Mouse (Mus musculus) gastrocnemius, adult 2 months (tissue): Measurements from ENCODE around the gene Kmt2c. TPM values are rescaled to one million over a fixed set of nuclear protein-coding genes. Genes with fewer than 3 reads are reported as not detected.

ENCODE experiments used
- DNase-seq: peaks from one replicate; pipeline ENCODE4 v3.0.0; 2022
- H3K27ac ChIP-seq: fragments of 200-600 bp; 2 replicates; pipeline ENCODE4 v1.8.1; 2022; ENCODE audit warnings: mild to moderate bottlenecking
- H3K4me3 ChIP-seq: fragments of 200-600 bp; 2 replicates; pipeline ENCODE4 v1.8.1; 2022; ENCODE audit warnings: mild to moderate bottlenecking, moderate library complexity
- CTCF ChIP-seq: fragments of 200-600 bp; IDR thresholded peaks from 2 replicates; pipeline ENCODE4 v1.8.1; 2022; ENCODE audit warnings: antibody characterized with exemption, mild to moderate bottlenecking, moderate library complexity
- intact Hi-C: fragments of 180-260 bp; cut with DNase I; formaldehyde crosslinking; loops from one replicate; pipeline ENCODE4 v1.15.1; 2025
- total RNA-seq, 2 experiments: library from RNA; stranded (reverse); gene quantifications; 2 replicates each; pipeline ENCODE4 v1.2.3; 2021

The Kmt2c gene
- total RNA-seq, 2 experiments from 2014 or later: 41.6 to 42.3 TPM

DNA sequence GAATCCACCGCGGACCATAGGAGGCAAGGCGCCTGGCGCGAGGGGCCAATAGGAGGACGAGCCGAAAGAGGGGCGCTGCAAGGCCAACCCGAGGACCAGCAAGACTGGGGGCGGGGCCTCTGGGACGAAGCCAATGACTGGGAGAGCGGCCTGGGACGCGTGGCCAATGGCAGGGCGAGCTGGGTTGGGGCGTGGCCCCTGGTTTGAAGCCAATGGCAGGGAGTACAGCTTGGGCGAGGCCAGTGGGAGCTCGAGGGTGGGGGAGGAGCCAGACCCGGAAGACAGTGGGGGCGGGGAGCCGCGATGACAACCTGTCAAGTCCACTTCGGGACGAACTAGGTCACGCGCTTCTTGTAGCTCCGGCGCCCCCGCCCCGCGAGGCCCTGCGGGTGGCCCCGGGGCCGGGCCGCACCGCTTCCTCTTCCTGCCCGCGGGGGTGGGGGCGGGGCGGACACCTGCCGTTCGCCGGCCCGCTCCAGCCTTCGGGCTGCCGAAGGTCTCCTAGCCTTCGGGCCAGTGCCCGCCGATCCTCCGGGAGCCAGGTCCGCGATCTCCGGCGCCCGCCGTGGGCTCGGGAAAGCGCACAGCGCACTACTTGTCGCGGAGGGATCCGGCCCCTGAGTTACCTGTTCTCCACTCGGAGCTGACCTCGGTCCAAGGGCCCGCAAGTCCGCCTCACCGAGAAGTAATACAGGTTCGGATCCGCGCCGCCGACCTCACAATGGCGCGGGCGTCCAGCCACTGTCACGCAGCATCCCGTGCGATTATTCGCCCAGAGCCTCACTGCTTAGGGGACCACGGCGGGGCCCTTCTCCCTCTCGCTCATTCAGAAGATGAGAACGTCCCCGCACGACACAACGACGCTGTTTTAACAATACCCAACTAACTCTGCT lies 31.2 kb upstream of the Kmt2c start:
- peak; percentile 18 for TF ChIP-seq CTCF
- DNase-seq: peak; percentile 100
- peak overlapping the region; percentile 99 for H3K27ac ChIP-seq
- intact Hi-C loops: loop anchor here (1.0 kb wide), 1 partner anchor 30 kb away; no protein-coding TSS in a partner anchor
- H3K4me3 ChIP-seq: peak overlapping the region; percentile 84

DNA sequence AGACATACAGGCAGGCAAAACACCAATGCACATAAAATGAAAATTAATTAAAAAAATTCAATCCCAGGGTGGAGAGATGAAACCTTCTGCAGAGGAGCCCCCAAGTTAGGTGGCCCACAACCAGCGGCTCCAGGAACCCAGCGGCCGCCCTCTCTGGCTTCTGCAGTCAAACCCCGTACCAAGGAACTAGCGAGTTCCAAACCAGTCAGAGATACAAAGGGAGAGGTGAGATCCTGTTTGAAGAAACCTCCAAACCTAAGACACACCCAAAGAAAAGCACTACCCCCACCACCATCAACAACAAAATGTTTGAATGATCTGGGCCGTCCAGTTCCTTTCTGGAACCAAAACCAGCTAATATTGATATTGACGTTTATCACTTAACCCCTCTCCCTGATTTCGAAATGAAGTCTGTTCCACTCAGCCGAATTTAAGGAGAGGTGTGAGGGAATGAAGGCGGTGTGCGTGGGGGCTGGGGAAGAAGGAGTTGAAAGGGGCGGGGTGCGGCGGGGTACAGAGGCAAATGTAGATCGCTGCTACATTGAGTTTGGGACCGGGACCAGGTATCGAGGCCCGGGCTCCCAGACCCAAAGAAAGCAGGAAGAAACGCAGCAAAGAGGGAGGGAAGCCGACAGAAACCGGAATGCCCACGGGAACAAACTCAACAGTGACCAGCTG lies 30.4 kb upstream of the Kmt2c start:
- no peak for TF ChIP-seq CTCF
- Histone ChIP-seq H3K4me3 (peak overlapping the region; percentile 84), H3K27ac (peak overlapping the region; percentile 99)
- intact Hi-C loops: loop anchor here (1.0 kb wide), 1 partner anchor 30 kb away; no protein-coding TSS in a partner anchor
- DNase-seq: no peak

DNA sequence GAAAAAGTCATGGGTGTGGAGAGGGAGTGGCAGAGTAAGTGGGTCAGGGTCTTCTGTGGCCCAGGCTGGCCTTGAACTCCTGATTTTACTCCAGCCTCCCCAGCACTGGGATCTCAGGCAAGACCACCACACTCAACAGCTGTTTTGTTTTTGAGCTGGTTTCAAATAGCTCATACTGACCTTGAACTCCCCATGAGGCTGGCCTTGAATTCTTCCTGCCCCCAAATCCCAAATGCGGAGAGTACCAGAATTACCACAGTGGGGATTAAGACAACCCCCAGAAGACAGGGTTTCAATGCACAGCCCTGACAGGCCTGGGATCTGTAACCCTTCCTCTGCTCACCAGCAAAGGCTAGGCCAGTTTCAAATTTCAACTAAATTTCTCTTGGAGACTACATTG lies 29.4 kb upstream of the Kmt2c start:
- DNase-seq: no peak
- Histone ChIP-seq H3K4me3 (no peak overlapping the region), H3K27ac (peak overlapping the region; percentile 89)
- no peak for TF ChIP-seq CTCF
- intact Hi-C loops: no loop called here

DNA sequence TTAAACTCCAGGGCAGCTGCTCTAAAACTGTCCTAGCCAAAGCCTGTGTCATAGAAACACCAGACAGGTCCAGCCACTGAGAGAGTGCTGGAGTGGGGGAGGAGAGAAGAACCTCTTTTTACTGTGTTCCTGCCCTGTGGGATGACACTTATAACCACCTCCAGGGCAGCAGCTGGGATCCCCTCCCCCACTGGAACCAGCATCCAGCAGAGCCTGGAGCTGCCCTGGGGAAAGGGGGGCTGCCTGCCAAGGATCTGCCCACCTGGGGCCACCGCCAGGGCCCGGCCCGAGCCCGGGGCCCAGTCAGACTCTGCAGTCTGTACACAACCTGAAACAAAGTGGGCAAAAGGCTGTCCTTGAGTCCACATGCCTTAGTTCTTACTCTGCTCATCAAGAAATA lies 28.3 kb upstream of the Kmt2c start:
- TF ChIP-seq CTCF: no peak
- peak; percentile 89 for DNase-seq
- Histone ChIP-seq H3K27ac (peak overlapping the region; percentile 89), H3K4me3 (0 out of 2 replicates have a peak overlapping the region, but pooled peaks have one; percentile 2)
- intact Hi-C loops: no loop called here

DNA sequence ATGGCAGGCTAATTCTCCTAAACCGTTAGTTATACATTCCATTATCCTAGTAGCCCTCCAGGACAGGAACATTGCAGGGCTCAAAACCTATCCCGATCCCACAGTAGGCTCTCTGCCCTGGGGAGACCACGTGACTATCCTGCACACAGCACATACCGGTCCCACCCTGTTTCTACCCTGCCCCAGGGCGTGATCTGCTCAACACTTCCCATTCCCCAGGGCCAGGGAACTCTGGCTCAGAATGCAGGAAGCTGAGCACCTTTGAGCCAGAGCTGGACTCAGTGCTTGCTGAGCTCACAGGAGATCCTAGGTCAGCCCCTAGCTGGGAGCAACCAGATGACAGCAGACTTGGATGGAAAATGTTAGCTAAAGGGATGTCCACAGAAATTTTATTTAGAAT lies 27.5 kb upstream of the Kmt2c start:
- intact Hi-C loops: no loop called here
- peak overlapping the region; percentile 89 for H3K27ac ChIP-seq

DNA sequence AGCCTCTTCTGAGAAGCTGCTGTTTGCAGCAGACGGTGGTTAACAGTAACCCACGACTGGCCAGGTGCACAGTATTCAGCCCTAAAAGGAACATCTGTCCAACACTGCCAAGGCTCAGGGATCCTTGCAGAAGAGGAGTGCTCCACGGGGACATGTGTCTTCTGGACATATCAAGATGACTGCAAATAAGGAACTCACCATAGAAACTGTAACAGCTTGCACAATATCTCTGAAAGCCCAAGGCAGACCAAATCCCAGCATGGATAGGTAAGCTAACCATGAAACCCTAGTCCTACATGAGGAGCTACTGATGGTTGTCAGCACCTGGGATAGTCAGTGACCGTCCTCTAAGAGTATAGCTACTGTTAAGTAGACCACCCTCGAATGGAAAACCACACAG lies 22.9 kb upstream of the Kmt2c start:
- intact Hi-C loops: no loop called here
- Histone ChIP-seq H3K4me3 (no peak overlapping the region), H3K27ac (no peak overlapping the region)
- no peak for DNase-seq
- no peak for TF ChIP-seq CTCF

More for the DNA sequence above, 27.5 kb upstream of the Kmt2c start:
- peak; percentile 79 for DNase-seq
- no peak for TF ChIP-seq CTCF
- H3K4me3 ChIP-seq: no peak overlapping the region

DNA sequence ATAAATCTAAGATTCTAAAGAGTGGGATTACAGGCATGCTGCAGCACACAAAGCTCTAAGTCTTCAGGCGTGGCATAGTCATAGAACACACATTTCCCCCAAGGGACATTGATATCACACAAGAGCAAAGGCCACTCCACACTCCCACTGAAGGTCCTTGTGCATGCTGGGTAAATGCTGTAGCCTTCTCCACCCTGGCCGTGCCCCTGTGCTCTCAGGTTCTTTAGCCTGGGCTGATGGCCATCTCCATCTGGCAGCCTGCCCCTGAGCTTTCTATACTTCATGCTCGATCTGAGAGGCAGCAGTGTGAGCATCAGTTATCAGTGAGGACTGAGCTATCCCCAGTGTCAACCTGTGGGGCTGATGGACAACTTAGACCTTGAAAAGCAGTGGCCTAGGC lies 21.2 kb upstream of the Kmt2c start:
- no peak for TF ChIP-seq CTCF
- intact Hi-C loops: no loop called here
- Histone ChIP-seq H3K4me3 (no peak overlapping the region), H3K27ac (peak overlapping the region; percentile 35; the same call in 1 of the 2 replicates)
- peak; percentile 80 for DNase-seq

DNA sequence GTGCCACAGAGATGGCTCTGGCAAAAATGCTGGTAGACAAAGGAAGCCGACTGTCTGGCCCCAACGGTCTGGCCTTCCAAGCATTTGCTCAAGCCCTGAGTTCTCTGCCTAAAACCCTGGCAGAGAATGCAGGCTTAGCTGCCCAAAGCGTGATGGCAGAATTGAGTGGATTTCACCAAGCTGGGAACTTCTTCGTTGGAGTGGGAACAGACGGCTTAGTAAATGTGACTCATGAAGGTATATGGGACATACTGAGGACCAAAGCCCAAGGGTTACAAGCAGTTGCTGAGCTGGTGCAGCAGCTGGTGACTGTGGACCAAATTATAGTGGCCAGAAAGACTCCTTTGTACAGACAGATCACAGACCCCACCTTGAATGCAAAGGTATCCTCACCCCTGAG lies 19.0 kb upstream of the Kmt2c start:
- H3K27ac ChIP-seq: no peak overlapping the region
- intact Hi-C loops: no loop called here
- no peak for TF ChIP-seq CTCF
- no peak for DNase-seq
- H3K4me3 ChIP-seq: no peak overlapping the region

DNA sequence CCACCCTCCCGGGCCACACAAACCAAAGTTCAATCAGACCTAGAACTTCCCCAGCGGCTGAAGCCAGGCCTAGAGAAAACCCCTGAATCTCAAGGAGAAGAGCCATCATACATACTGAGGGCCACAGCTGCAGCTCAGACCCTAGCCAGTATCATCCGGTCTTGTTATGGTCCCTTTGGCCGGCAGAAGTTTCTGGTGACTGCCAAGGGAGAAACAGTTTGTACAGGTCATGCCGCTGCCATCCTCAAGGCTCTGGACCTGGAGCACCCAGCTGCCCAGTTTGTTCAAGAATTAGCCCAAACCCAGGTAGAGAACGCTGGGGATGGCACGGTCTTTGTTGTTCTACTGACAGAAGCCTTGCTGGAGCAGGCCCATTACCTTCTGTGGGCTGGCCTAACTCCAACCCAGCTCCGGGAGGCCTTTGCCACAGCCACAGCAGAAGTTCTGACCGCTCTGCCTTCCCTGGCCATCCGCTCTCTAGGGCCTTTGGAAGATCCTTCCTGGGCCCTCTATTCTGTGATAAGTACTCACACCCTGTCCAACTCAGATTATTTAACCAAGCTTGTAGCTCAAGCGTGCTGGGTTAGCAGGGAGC lies 17.8 kb upstream of the Kmt2c start:
- intact Hi-C loops: no loop called here
- no peak for DNase-seq
- Histone ChIP-seq H3K4me3 (no peak overlapping the region), H3K27ac (no peak overlapping the region)
- no peak for TF ChIP-seq CTCF

DNA sequence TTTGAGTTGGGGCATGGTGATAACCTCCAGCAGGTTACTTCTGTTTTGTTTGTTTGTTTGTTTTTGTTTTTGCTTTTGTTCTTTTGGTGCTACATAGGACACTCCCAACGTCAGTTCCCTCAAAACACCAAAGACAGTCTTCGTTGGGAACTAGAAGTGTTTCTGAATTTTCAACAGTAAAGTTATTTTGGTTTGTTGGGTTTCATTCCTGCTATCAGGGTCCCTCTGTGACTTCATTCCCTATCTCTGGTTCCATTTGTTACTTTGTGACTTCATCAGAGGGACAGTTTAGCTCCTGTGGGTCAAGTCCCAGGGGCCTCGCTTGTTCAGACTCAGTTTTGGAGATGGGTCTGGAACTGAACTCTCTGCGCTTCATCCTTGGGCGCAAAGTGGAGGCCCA lies 17.2 kb upstream of the Kmt2c start, which contains the start of gene Cct8l1:
TSS of gene Cct8l1 (plus strand) at position 301 of the 400 bp plus-strand sequence.
- no peak within 1 kb of the TSS for H3K27ac ChIP-seq
- no peak for DNase-seq
- no peak within 1 kb of the TSS for H3K4me3 ChIP-seq
- no peak for TF ChIP-seq CTCF
- intact Hi-C loops: no loop called here

DNA sequence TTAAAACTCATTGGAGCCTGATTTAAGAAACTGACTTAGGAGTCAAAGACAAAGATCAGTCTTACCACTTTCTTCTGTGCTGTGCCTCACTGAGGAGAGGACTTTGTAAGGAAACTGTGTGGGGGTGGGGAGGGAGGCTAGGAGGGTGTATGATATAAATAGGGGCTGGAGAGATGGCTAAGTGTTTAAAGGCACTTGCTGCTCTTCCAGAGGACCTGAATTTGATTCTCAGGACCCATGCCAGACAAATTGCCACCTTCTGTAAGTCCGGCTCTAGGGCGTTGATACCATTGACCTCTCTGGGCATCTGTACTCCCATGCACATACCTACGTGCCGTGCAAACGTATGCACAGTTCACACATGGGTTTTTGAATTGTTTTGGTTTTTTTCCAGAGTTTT lies 7.5 kb upstream of the Kmt2c start:
- DNase-seq: peak; percentile 39
- Histone ChIP-seq H3K27ac (peak overlapping the region; percentile 67), H3K4me3 (no peak overlapping the region)
- intact Hi-C loops: no loop called here
- TF ChIP-seq CTCF: no peak

DNA sequence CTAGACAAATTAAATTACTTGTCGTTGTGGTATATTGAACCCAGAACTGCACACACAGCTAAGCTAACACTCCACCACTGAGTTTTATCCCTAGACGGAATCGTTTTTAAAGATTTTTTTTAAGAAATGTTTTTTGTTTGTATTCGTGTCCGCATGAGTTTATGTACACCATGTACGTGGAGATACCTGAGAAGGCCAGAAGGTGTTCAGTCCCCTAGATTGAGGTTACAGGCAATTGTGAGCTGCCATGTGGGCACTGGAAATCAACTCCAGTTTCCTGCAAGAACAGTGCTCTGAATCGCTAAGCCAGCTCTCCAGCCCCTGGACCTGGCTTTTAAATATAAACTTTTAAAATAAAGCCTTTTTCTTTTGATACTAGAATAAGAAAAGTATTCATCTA lies 2.1 kb upstream of the Kmt2c start:
- Histone ChIP-seq H3K4me3 (peak overlapping the region; percentile 94), H3K27ac (peak overlapping the region; percentile 100)
- intact Hi-C loops: no loop called here
- no peak for TF ChIP-seq CTCF
- DNase-seq: no peak
